Mouse (Mus musculus): ENCODE results near the gene Tfe3. TPM values are rescaled to one million over a fixed set of nuclear protein-coding genes. Genes with fewer than 3 reads are reported as not detected.

Tfe3 gene
- polyA plus RNA-seq, 1 experiment from 2014 or later = 25.6 TPM

MicroRNA genes within 50 kb of the gene (microRNA counts, 519-probe panel; counts per million panel counts)
- microRNA mmu-miR-1198 = 4,299 counts per million, percentile 26 among the panel's probes with 10 or more counts

Small RNAs within 50 kb of the gene (microRNA-seq; reads per million reads assigned to microRNA genes)
- gene Mir1198 = 32.8 reads per million, percentile 41 among the genes with 10 or more reads in this experiment

Other genes with a start within 250 kb of the Tfe3 start
- gene Foxp3, start 188.9 kb upstream of the Tfe3 start, polyA plus RNA-seq (2014; fragmentation: Nextera tagmentation; extraction: Ambion mirVana) = 0.07 and 0.36 TPM in 2 replicates
- gene Ppp1r3f, start 188.3 kb upstream of the Tfe3 start, polyA plus RNA-seq (2014; fragmentation: Nextera tagmentation; extraction: Ambion mirVana) = 1.9 and 2.4 TPM in 2 replicates
- gene Ccdc22, start 157.0 kb upstream of the Tfe3 start, polyA plus RNA-seq (2014; fragmentation: Nextera tagmentation; extraction: Ambion mirVana) = 25.2 and 32.6 TPM in 2 replicates
- gene Cacna1f, start 155.5 kb upstream of the Tfe3 start, polyA plus RNA-seq (2014; fragmentation: Nextera tagmentation; extraction: Ambion mirVana) = 0.04 TPM in 1 of 2 replicates, not detected in the other
- 1.4 and 1.5 TPM in 2 replicates for gene Syp, start 124.1 kb upstream of the Tfe3 start, polyA plus RNA-seq (2014; fragmentation: Nextera tagmentation; extraction: Ambion mirVana)
- 6.9 and 9.7 TPM in 2 replicates for gene Prickle3, start 105.3 kb upstream of the Tfe3 start, polyA plus RNA-seq (2014; fragmentation: Nextera tagmentation; extraction: Ambion mirVana)
- 188 and 190 TPM in 2 replicates for gene Plp2, start 91.2 kb upstream of the Tfe3 start, polyA plus RNA-seq (2014; fragmentation: Nextera tagmentation; extraction: Ambion mirVana)
- 0.28 and 0.29 TPM in 2 replicates for gene Magix, start 81.3 kb upstream of the Tfe3 start, polyA plus RNA-seq (2014; fragmentation: Nextera tagmentation; extraction: Ambion mirVana)
- 21.3 and 47.4 TPM in 2 replicates for gene Gpkow, start 65.4 kb upstream of the Tfe3 start, polyA plus RNA-seq (2014; fragmentation: Nextera tagmentation; extraction: Ambion mirVana)
- gene Wdr45, start 48.2 kb upstream of the Tfe3 start, polyA plus RNA-seq (2014; fragmentation: Nextera tagmentation; extraction: Ambion mirVana) = 26.0 and 34.0 TPM in 2 replicates
- 0.23 TPM in 1 of 2 replicates, not detected in the other for gene Gm45208, start 40.3 kb upstream of the Tfe3 start, polyA plus RNA-seq (2014; fragmentation: Nextera tagmentation; extraction: Ambion mirVana)
- gene Praf2, start 34.1 kb upstream of the Tfe3 start, polyA plus RNA-seq (2014; fragmentation: Nextera tagmentation; extraction: Ambion mirVana) = 74.5 and 80.1 TPM in 2 replicates
- 15.6 and 21.5 TPM in 2 replicates for gene Ccdc120, start 11.7 kb upstream of the Tfe3 start, polyA plus RNA-seq (2014; fragmentation: Nextera tagmentation; extraction: Ambion mirVana)
- 34.5 and 35.8 TPM in 2 replicates for gene Gripap1, start 27.2 kb downstream of the Tfe3 start, polyA plus RNA-seq (2014; fragmentation: Nextera tagmentation; extraction: Ambion mirVana)
- gene Kcnd1, start 59.7 kb downstream of the Tfe3 start, polyA plus RNA-seq (2014; fragmentation: Nextera tagmentation; extraction: Ambion mirVana) = 1.7 and 2.6 TPM in 2 replicates
- 29.6 and 29.8 TPM in 2 replicates for gene Otud5, start 78.8 kb downstream of the Tfe3 start, polyA plus RNA-seq (2014; fragmentation: Nextera tagmentation; extraction: Ambion mirVana)
- gene Pim2, start 115.7 kb downstream of the Tfe3 start, polyA plus RNA-seq (2014; fragmentation: Nextera tagmentation; extraction: Ambion mirVana) = 6.7 and 8.1 TPM in 2 replicates
- 12.6 and 14.1 TPM in 2 replicates for gene Slc35a2, start 121.5 kb downstream of the Tfe3 start, polyA plus RNA-seq (2014; fragmentation: Nextera tagmentation; extraction: Ambion mirVana)
- 102 and 113 TPM in 2 replicates for gene Pqbp1, start 136.7 kb downstream of the Tfe3 start, polyA plus RNA-seq (2014; fragmentation: Nextera tagmentation; extraction: Ambion mirVana)
- 173 and 218 TPM in 2 replicates for gene Timm17b, start 136.8 kb downstream of the Tfe3 start, polyA plus RNA-seq (2014; fragmentation: Nextera tagmentation; extraction: Ambion mirVana)
- gene Gm10491, start 145.3 kb downstream of the Tfe3 start, polyA plus RNA-seq (2014; fragmentation: Nextera tagmentation; extraction: Ambion mirVana) = not detected in 2 replicates
- not detected in 2 replicates for gene Gm10490, start 147.0 kb downstream of the Tfe3 start, polyA plus RNA-seq (2014; fragmentation: Nextera tagmentation; extraction: Ambion mirVana)
- gene Pcsk1n, start 157.3 kb downstream of the Tfe3 start, polyA plus RNA-seq (2014; fragmentation: Nextera tagmentation; extraction: Ambion mirVana) = 0.09 and 0.14 TPM in 2 replicates
- not detected in 2 replicates for gene Eras, start 166.0 kb downstream of the Tfe3 start, polyA plus RNA-seq (2014; fragmentation: Nextera tagmentation; extraction: Ambion mirVana)
- gene Hdac6, start 185.3 kb downstream of the Tfe3 start, polyA plus RNA-seq (2014; fragmentation: Nextera tagmentation; extraction: Ambion mirVana) = 28.7 and 51.3 TPM in 2 replicates
- 0.49 and 0.53 TPM in 2 replicates for gene Gata1, start 215.5 kb downstream of the Tfe3 start, polyA plus RNA-seq (2014; fragmentation: Nextera tagmentation; extraction: Ambion mirVana)

Data from kidney, embryonic 14.5 days (tissue).